Mouse (Mus musculus): Measurements from ENCODE around the gene Dhx57. TPM values are rescaled to one million over a fixed set of nuclear protein-coding genes. Genes with fewer than 3 reads are reported as not detected.

Dhx57 gene
- polyA plus RNA-seq (2015; fragmentation: Nextera tagmentation; extraction: Ambion mirVana), result 8.6 and 8.9 TPM in 2 replicates

DNA sequence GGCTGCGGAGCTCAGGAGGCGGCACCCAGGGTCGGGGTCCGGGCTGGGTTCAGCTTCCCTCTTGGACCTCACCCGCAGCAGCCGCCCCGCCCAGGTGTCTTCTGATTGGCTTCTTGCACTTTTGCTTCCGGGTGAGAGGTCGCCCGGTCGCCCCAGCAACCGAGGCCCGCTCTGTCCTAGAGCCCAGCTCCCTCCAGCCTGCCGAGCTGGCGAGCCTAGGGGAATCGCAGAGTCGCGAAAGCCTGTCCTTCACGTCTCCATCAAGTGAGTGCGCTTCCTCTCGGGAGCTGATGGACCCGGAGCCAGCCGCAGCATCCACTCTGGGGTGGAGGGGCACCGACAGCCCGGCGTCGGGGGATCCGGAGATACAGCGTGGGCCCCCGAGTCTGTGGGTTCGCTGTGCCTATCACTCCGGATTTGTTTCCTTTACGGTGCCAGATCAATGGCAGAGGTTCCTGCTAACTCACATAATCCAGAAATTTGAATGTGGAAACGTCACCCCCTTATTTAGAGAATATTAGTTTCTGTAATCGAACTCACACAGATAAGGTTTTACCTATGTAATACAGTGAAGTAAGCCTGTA is at the start of gene Dhx57, which contains the start of gene Morn2:
Gene Dhx57 (minus strand): TSS at position 403 of the 584 bp plus-strand sequence.
Gene Morn2 (plus strand): TSS at position 130 of the 584 bp plus-strand sequence.
- peak within 1 kb of the TSS; percentile 96 for H3K9ac ChIP-seq (ENCODE audit: low read length)
- ATAC-seq (replicated peaks; ENCODE audit: extremely low read depth, insufficient read depth, low FRiP score), result peak; percentile 100
- no peaks in the 10 kb centered on the region for H3K36me3 ChIP-seq (ENCODE audit: control insufficient read depth, insufficient read depth)
- H3K4me1 ChIP-seq (ENCODE audit: control insufficient read depth, insufficient read depth, low read length), result peaks cover 8% of the 10 kb centered on the region; the same call in 1 of the 2 replicates
- H3K27me3 ChIP-seq (ENCODE audit: control insufficient read depth, insufficient read depth, low read length), result no peaks in the 10 kb centered on the region
- H3K9me3 ChIP-seq (replicated peaks; ENCODE audit: control insufficient read depth, low read length), result no peaks in the 10 kb centered on the region
- under 1% methylated on average over 35 of the region's 35 CpGs for WGBS
- H3K4me2 ChIP-seq (ENCODE audit: low read depth, low read length), result peak within 1 kb of the TSS; percentile 78
- H3K4me3 ChIP-seq (ENCODE audit: low read length), result peak within 1 kb of the TSS; percentile 100
- H3K27ac ChIP-seq (ENCODE audit: low read length), result peak within 1 kb of the TSS; percentile 86

GRCm38 (mm10) chr17:80332386-80332785 is 42.1 kb upstream of the Dhx57 start:
- no peak overlapping the region for H3K9ac ChIP-seq (ENCODE audit: low read length)
- no peaks in the 10 kb centered on the region for H3K27me3 ChIP-seq (ENCODE audit: control insufficient read depth, insufficient read depth, low read length)
- ATAC-seq (replicated peaks; ENCODE audit: extremely low read depth, insufficient read depth, low FRiP score), result no peak
- H3K4me3 ChIP-seq (ENCODE audit: low read length), result no peak overlapping the region
- WGBS, result 56% methylated on average over 2 of the region's 2 CpGs
- H3K36me3 ChIP-seq (ENCODE audit: control insufficient read depth, insufficient read depth), result no peaks in the 10 kb centered on the region
- H3K4me1 ChIP-seq (ENCODE audit: control insufficient read depth, insufficient read depth, low read length), result no peaks in the 10 kb centered on the region
- no peak overlapping the region for H3K27ac ChIP-seq (ENCODE audit: low read length)
- H3K9me3 ChIP-seq (replicated peaks; ENCODE audit: control insufficient read depth, low read length), result no peaks in the 10 kb centered on the region
- no peak overlapping the region for H3K4me2 ChIP-seq (ENCODE audit: low read depth, low read length)

GRCm38 (mm10) chr17:80326431-80326830 is 36.2 kb upstream of the Dhx57 start:
- peaks cover 9% of the 10 kb centered on the region for H3K4me1 ChIP-seq (ENCODE audit: control insufficient read depth, insufficient read depth, low read length)
- no peak overlapping the region for H3K9ac ChIP-seq (ENCODE audit: low read length)
- no peak overlapping the region for H3K27ac ChIP-seq (ENCODE audit: low read length)

DNA sequence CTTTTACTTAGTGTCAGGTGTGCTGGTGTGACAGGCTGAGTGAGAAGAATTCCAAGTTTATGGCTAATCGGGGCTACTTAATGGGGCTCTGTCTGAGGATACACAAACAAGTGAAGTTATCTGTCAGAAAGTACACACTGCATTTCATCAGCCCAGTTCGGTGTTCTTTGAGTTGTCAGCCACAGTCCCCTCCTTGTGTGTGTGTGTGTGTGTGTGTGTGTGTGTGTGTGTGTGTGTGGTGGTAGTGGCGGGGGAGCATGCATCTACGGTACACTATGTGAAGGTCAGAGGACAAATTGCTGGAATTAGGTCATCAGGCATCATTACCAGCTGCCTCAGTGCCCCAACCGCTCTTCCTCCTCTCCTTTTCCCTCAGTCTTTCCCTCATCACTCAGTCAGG is 35.2 kb upstream of the Dhx57 start:
- Histone ChIP-seq H3K9ac (ENCODE audit: low read length) (no peak overlapping the region), H3K4me1 (ENCODE audit: control insufficient read depth, insufficient read depth, low read length) (peaks cover 9% of the 10 kb centered on the region), H3K27me3 (ENCODE audit: control insufficient read depth, insufficient read depth, low read length) (no peaks in the 10 kb centered on the region), H3K36me3 (ENCODE audit: control insufficient read depth, insufficient read depth) (no peaks in the 10 kb centered on the region), H3K4me3 (ENCODE audit: low read length) (no peak overlapping the region), H3K4me2 (ENCODE audit: low read depth, low read length) (no peak overlapping the region), H3K9me3 (replicated peaks; ENCODE audit: control insufficient read depth, low read length) (no peaks in the 10 kb centered on the region), H3K27ac (ENCODE audit: low read length) (no peak overlapping the region)
- ATAC-seq (replicated peaks; ENCODE audit: extremely low read depth, insufficient read depth, low FRiP score), result no peak
- 63% methylated on average over 5 of the region's 5 CpGs for WGBS

More at GRCm38 (mm10) chr17:80326431-80326830, 36.2 kb upstream of the Dhx57 start:
- H3K36me3 ChIP-seq (ENCODE audit: control insufficient read depth, insufficient read depth), result no peaks in the 10 kb centered on the region
- H3K27me3 ChIP-seq (ENCODE audit: control insufficient read depth, insufficient read depth, low read length), result no peaks in the 10 kb centered on the region
- ATAC-seq (replicated peaks; ENCODE audit: extremely low read depth, insufficient read depth, low FRiP score), result no peak
- no peak overlapping the region for H3K4me3 ChIP-seq (ENCODE audit: low read length)
- H3K9me3 ChIP-seq (replicated peaks; ENCODE audit: control insufficient read depth, low read length), result no peaks in the 10 kb centered on the region
- no peak overlapping the region for H3K4me2 ChIP-seq (ENCODE audit: low read depth, low read length)
- 84% methylated on average over 3 of the region's 3 CpGs for WGBS

DNA sequence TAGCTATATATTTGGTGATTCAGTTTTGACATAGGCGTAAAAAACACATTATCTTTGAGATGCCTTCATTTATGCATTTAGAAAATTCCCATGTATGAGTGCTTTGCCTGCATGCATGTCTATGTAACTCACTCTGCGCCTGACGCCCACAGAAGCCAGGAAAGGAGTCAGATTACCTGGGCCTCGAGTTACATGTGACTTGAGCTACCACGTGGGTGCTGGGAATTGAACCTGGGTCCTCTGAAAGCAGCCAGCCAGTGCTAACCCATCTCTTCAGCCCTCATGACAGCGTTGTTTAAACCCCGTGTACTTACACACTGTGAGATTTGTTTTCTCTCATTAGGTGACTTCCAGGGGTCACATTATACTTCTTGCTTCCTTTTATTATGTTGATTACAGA is 34.2 kb upstream of the Dhx57 start:
- WGBS, result 76% methylated on average over 7 of the region's 7 CpGs
- H3K27me3 ChIP-seq (ENCODE audit: control insufficient read depth, insufficient read depth, low read length), result no peaks in the 10 kb centered on the region
- peaks cover 9% of the 10 kb centered on the region for H3K4me1 ChIP-seq (ENCODE audit: control insufficient read depth, insufficient read depth, low read length)
- H3K36me3 ChIP-seq (ENCODE audit: control insufficient read depth, insufficient read depth), result no peaks in the 10 kb centered on the region
- H3K27ac ChIP-seq (ENCODE audit: low read length), result no peak overlapping the region
- no peak overlapping the region for H3K4me2 ChIP-seq (ENCODE audit: low read depth, low read length)
- ATAC-seq (replicated peaks; ENCODE audit: extremely low read depth, insufficient read depth, low FRiP score), result no peak
- H3K9me3 ChIP-seq (replicated peaks; ENCODE audit: control insufficient read depth, low read length), result no peaks in the 10 kb centered on the region
- no peak overlapping the region for H3K9ac ChIP-seq (ENCODE audit: low read length)
- no peak overlapping the region for H3K4me3 ChIP-seq (ENCODE audit: low read length)

- WGBS, result 47% methylated on average over 8 of the region's 8 CpGs
- H3K4me3 ChIP-seq (ENCODE audit: low read length), result no peak overlapping the region
- ATAC-seq (replicated peaks; ENCODE audit: extremely low read depth, insufficient read depth, low FRiP score), result no peak; the same call in 1 of the 2 replicates
- no peak overlapping the region for H3K27ac ChIP-seq (ENCODE audit: low read length)
- no peak overlapping the region; the same call in 1 of the 2 replicates for H3K4me2 ChIP-seq (ENCODE audit: low read depth, low read length)
- H3K36me3 ChIP-seq (ENCODE audit: control insufficient read depth, insufficient read depth), result no peaks in the 10 kb centered on the region
- H3K9ac ChIP-seq (ENCODE audit: low read length), result no peak overlapping the region
- peaks cover 9% of the 10 kb centered on the region for H3K4me1 ChIP-seq (ENCODE audit: control insufficient read depth, insufficient read depth, low read length)
- no peaks in the 10 kb centered on the region for H3K27me3 ChIP-seq (ENCODE audit: control insufficient read depth, insufficient read depth, low read length)
- no peaks in the 10 kb centered on the region for H3K9me3 ChIP-seq (replicated peaks; ENCODE audit: control insufficient read depth, low read length)
These were observed 33.4 kb upstream of the Dhx57 start for GRCm38 (mm10) chr17:80323658-80324057.

GRCm38 (mm10) chr17:80323015-80323414 is 32.7 kb upstream of the Dhx57 start:
- H3K4me3 ChIP-seq (ENCODE audit: low read length), result no peak overlapping the region
- H3K27ac ChIP-seq (ENCODE audit: low read length), result no peak overlapping the region
- no peak overlapping the region for H3K4me2 ChIP-seq (ENCODE audit: low read depth, low read length)
- 83% methylated on average over 4 of the region's 4 CpGs for WGBS
- peaks cover 9% of the 10 kb centered on the region for H3K4me1 ChIP-seq (ENCODE audit: control insufficient read depth, insufficient read depth, low read length)
- no peaks in the 10 kb centered on the region for H3K27me3 ChIP-seq (ENCODE audit: control insufficient read depth, insufficient read depth, low read length)
- no peak for ATAC-seq (replicated peaks; ENCODE audit: extremely low read depth, insufficient read depth, low FRiP score)
- no peaks in the 10 kb centered on the region for H3K9me3 ChIP-seq (replicated peaks; ENCODE audit: control insufficient read depth, low read length)
- no peak overlapping the region for H3K9ac ChIP-seq (ENCODE audit: low read length)
- H3K36me3 ChIP-seq (ENCODE audit: control insufficient read depth, insufficient read depth), result no peaks in the 10 kb centered on the region

DNA sequence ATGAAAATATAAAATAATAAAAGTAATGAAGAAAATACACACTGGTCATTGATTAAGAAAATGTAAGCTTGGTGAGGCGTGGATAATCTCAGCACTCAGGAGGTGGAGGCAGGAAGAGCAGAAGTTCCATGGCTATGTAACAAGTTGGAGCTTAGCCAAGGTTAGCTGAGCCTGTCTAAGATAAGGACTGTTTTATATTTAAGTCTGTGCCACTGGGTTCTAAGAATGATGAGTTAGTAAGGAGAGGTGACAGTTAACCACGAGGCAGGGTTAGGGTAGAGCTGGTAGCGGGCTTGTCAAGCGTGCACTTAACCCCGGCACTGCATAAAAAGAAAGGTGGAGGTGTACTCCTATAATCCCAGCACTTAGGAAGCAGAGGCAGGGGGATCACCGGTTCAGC is 32.0 kb upstream of the Dhx57 start:
- Histone ChIP-seq H3K9ac (ENCODE audit: low read length) (no peak overlapping the region), H3K36me3 (ENCODE audit: control insufficient read depth, insufficient read depth) (no peaks in the 10 kb centered on the region), H3K9me3 (replicated peaks; ENCODE audit: control insufficient read depth, low read length) (no peaks in the 10 kb centered on the region), H3K27me3 (ENCODE audit: control insufficient read depth, insufficient read depth, low read length) (no peaks in the 10 kb centered on the region), H3K4me1 (ENCODE audit: control insufficient read depth, insufficient read depth, low read length) (peaks cover 9% of the 10 kb centered on the region), H3K4me3 (ENCODE audit: low read length) (no peak overlapping the region), H3K27ac (ENCODE audit: low read length) (no peak overlapping the region), H3K4me2 (ENCODE audit: low read depth, low read length) (no peak overlapping the region)
- ATAC-seq (replicated peaks; ENCODE audit: extremely low read depth, insufficient read depth, low FRiP score), result no peak; the same call in 1 of the 2 replicates
- 57% methylated on average over 6 of the region's 6 CpGs for WGBS

- H3K4me2 ChIP-seq (ENCODE audit: low read depth, low read length), result no peak overlapping the region
- H3K27me3 ChIP-seq (ENCODE audit: control insufficient read depth, insufficient read depth, low read length), result no peaks in the 10 kb centered on the region
- no peak overlapping the region for H3K9ac ChIP-seq (ENCODE audit: low read length)
- 84% methylated on average over 4 of the region's 4 CpGs for WGBS
- no peak overlapping the region for H3K4me3 ChIP-seq (ENCODE audit: low read length)
- H3K4me1 ChIP-seq (ENCODE audit: control insufficient read depth, insufficient read depth, low read length), result no peaks in the 10 kb centered on the region
- H3K9me3 ChIP-seq (replicated peaks; ENCODE audit: control insufficient read depth, low read length), result no peaks in the 10 kb centered on the region
- H3K36me3 ChIP-seq (ENCODE audit: control insufficient read depth, insufficient read depth), result no peaks in the 10 kb centered on the region
- ATAC-seq (replicated peaks; ENCODE audit: extremely low read depth, insufficient read depth, low FRiP score), result no peak
- H3K27ac ChIP-seq (ENCODE audit: low read length), result no peak overlapping the region
These were observed 22.1 kb upstream of the Dhx57 start for GRCm38 (mm10) chr17:80312405-80312804.
